Mouse (Mus musculus): ENCODE measurements around the gene Atp5s.

- TF ChIP-seq CTCF (IDR thresholded peaks at IDR 0.05; ENCODE audit: control insufficient read depth, insufficient read depth, low read length) (no peak), POLR2A (IDR thresholded peaks at IDR 0.05; ENCODE audit: borderline replicate concordance, control insufficient read depth, low read depth, low read length) (no peak)
These were observed 17.2 kb downstream of the Atp5s start for GRCm38 (mm10) chr12:69741965-69742364.

Data from bone marrow, adult 2 months (tissue).